Mouse (Mus musculus) adrenal gland, postnatal 4 days (tissue): Measurements from ENCODE around the gene Ccdc90b. TPM values are rescaled to one million over a fixed set of nuclear protein-coding genes. Genes with fewer than 3 reads are reported as not detected.

Source experiments
- DNase-seq, 2 experiments: peaks; one replicate each; pipeline ENCODE4 v3.0.0; 2021 to 2022; ENCODE audit warnings: low spot score in 2 of 2, mixed read lengths in 2 of 2
- long read RNA-seq, 2 experiments: library from polyadenylated mRNA; stranded (forward); transcript quantifications; one replicate each; pipeline ENCODE4 v2.0.0; 2021
- total RNA-seq, 2 experiments: library from RNA; stranded (reverse); gene quantifications; 2 replicates each; pipeline ENCODE4 v1.2.3; 2021

Gene Ccdc90b
- total RNA-seq, result 10 to 100 TPM; 44.7 to 45.8 TPM
- long read RNA-seq, experiment 1, transcript Ccdc90b-201 (9 exons, 1,596 nt), result major isoform, 33 of 40 reads
- long read RNA-seq, experiment 1, partial matches to known transcripts, result 0 of 40 reads
- long read RNA-seq, experiment 1, other reads (novel, unspliced or antisense), result 3 of 40 reads
- long read RNA-seq, experiment 2, transcript Ccdc90b-201 (9 exons, 1,596 nt), result major isoform, 58 of 66 reads
- long read RNA-seq, experiment 2, partial matches to known transcripts, result 4 of 66 reads
- long read RNA-seq, experiment 2, other reads (novel, unspliced or antisense), result 1 of 66 reads

GRCm38 (mm10) chr7:92560986-92561876 lies at the start of gene Ccdc90b:
Gene Ccdc90b, plus strand, starts transcription at chr7:92561149.
- peak; percentile 57 to 73 for DNase-seq

- DNase-seq, result no peak
These were observed 40.6 kb upstream of the Ccdc90b start for GRCm38 (mm10) chr7:92520397-92520796.

GRCm38 (mm10) chr7:92520820-92521219 lies 40.1 kb upstream of the Ccdc90b start:
- peak in 1 of 2 experiments; percentile 9 for DNase-seq

- no peak for DNase-seq
These were observed 31.7 kb upstream of the Ccdc90b start for GRCm38 (mm10) chr7:92529245-92529644.

GRCm38 (mm10) chr7:92532351-92533036 lies 28.5 kb upstream of the Ccdc90b start:
- DNase-seq, result no peak

GRCm38 (mm10) chr7:92546763-92547162 lies 14.2 kb upstream of the Ccdc90b start:
- DNase-seq, result no peak

- DNase-seq, result no peak
These were observed 10.5 kb upstream of the Ccdc90b start for GRCm38 (mm10) chr7:92550248-92550989.

- DNase-seq, result no peak
These were observed 10.0 kb upstream of the Ccdc90b start for GRCm38 (mm10) chr7:92550990-92551392.

- no peak for DNase-seq
These were observed 2.2 kb upstream of the Ccdc90b start for GRCm38 (mm10) chr7:92558744-92559143.

GRCm38 (mm10) chr7:92566775-92567174 lies 5.8 kb downstream of the Ccdc90b start:
- DNase-seq, result no peak

- DNase-seq, result no peak
These were observed 19.7 kb downstream of the Ccdc90b start for GRCm38 (mm10) chr7:92580491-92581207.

GRCm38 (mm10) chr7:92583567-92583966 lies 22.6 kb downstream of the Ccdc90b start:
- no peak for DNase-seq

- DNase-seq, result no peak
These were observed 29.0 kb downstream of the Ccdc90b start for GRCm38 (mm10) chr7:92589986-92590385.

GRCm38 (mm10) chr7:92590842-92591241 lies 29.9 kb downstream of the Ccdc90b start:
- no peak for DNase-seq

- DNase-seq, result no peak
These were observed 44.0 kb downstream of the Ccdc90b start for GRCm38 (mm10) chr7:92604961-92605360.

GRCm38 (mm10) chr7:92610830-92611229 lies 49.9 kb downstream of the Ccdc90b start:
- no peak for DNase-seq

GRCm38 (mm10) chr7:92624488-92624887 lies 63.5 kb downstream of the Ccdc90b start:
- DNase-seq, result no peak

GRCm38 (mm10) chr7:92630167-92630566 lies 69.2 kb downstream of the Ccdc90b start:
- no peak for DNase-seq
